Mouse (Mus musculus) embryonic facial prominence, embryonic 14.5 days (tissue): ENCODE measurements at regions not wholly inside any gene's neighbourhood (a gene's known extent, or its start where the extent isn't known, plus 50 kb on each side); places are given as distances from the start of the nearest gene placed in this dataset.

Experiments
- ATAC-seq: fragments of 200-750 bp; cut with Nextera tagmentation; 2 replicates; pipeline ENCODE4 v1.8.0; 2017; ENCODE audit warnings: low read depth, moderate number of reproducible peaks, moderate TSS enrichment
- DNase-seq: peaks from one replicate; pipeline ENCODE4 v3.0.0-alpha.2; 2015; ENCODE audit warnings: low spot score
- H3K27ac ChIP-seq: fragments of 300-500 bp; sonication (generic); replicated peaks from 2 replicates; pipeline ENCODE4 v1.5.1; 2014; ENCODE audit warnings: low read depth, mild to moderate bottlenecking, low read length, moderate library complexity
- H3K27me3 ChIP-seq: fragments of 300-500 bp; sonication (generic); replicated peaks from 2 replicates; pipeline ENCODE4 v1.6.1; 2014; ENCODE audit warnings: low read length; ENCODE audit not compliant: control insufficient read depth, insufficient read depth
- H3K36me3 ChIP-seq: fragments of 300-500 bp; sonication (generic); 2 replicates; pipeline ENCODE4 v1.6.1; 2014; ENCODE audit warnings: low read length, mixed read lengths; ENCODE audit not compliant: control insufficient read depth, insufficient read depth
- H3K4me1 ChIP-seq: fragments of 300-500 bp; sonication (generic); 2 replicates; pipeline ENCODE4 v1.6.1; 2014; ENCODE audit warnings: antibody characterized with exemption, low read length; ENCODE audit not compliant: control insufficient read depth, insufficient read depth
- H3K4me2 ChIP-seq: fragments of 300-500 bp; sonication (generic); 2 replicates; pipeline ENCODE4 v1.6.1; 2014; ENCODE audit warnings: low read depth, mild to moderate bottlenecking, low read length, moderate library complexity, mixed read lengths
- H3K4me3 ChIP-seq: fragments of 300-500 bp; sonication (generic); 2 replicates; pipeline ENCODE4 v1.5.1; 2014; ENCODE audit warnings: low read depth, mild to moderate bottlenecking, low read length
- H3K9ac ChIP-seq: fragments of 300-500 bp; sonication (generic); 2 replicates; pipeline ENCODE4 v1.6.1; 2014; ENCODE audit warnings: low read depth, mild to moderate bottlenecking, low read length, moderate library complexity, mixed read lengths
- H3K9me3 ChIP-seq: fragments of 300-500 bp; sonication (generic); 2 replicates; pipeline ENCODE4 v1.6.1; 2016; ENCODE audit warnings: low read length; ENCODE audit not compliant: control insufficient read depth
- WGBS: fragments of 180-500 bp; shearing (Covaris S2); extraction: QIAGEN DNeasy Blood & Tissue Kit; methylation state at CpG from one replicate; pipeline ENCODE4 v1.1.7; 2014; 5-methylcytosine and 5-hydroxymethylcytosine counted together

- Histone ChIP-seq H3K27me3 (no peaks in the 10 kb centered on the region), H3K27ac (no peak overlapping the region), H3K4me2 (no peak overlapping the region), H3K36me3 (no peaks in the 10 kb centered on the region), H3K9me3 (no peaks in the 10 kb centered on the region), H3K4me1 (no peaks in the 10 kb centered on the region), H3K4me3 (no peak overlapping the region), H3K9ac (no peak overlapping the region)
- WGBS: 67% methylated on average over 2 of the region's 2 CpGs
- ATAC-seq (no peak), DNase-seq (no peak)
Observed at GRCm38 (mm10) chr8:86125244-86125643, 284.5 kb downstream of the Phkb start.

GRCm38 (mm10) chr8:86124655-86125054, 283.9 kb downstream of the Phkb start:
- no peak overlapping the region for H3K27ac ChIP-seq
- no peaks in the 10 kb centered on the region for H3K4me1 ChIP-seq
- no peaks in the 10 kb centered on the region for H3K9me3 ChIP-seq
- no peaks in the 10 kb centered on the region for H3K27me3 ChIP-seq
- H3K4me3 ChIP-seq: no peak overlapping the region
- no peaks in the 10 kb centered on the region for H3K36me3 ChIP-seq
- WGBS: 73% methylated on average over 1 of the region's 1 CpGs
- DNase-seq (no peak), ATAC-seq (no peak)
- no peak overlapping the region for H3K9ac ChIP-seq
- H3K4me2 ChIP-seq: no peak overlapping the region
